Mouse (Mus musculus) cortical plate, adult 2 months (tissue): ENCODE data around the gene Gm11213.

ENCODE experiments used
- CTCF ChIP-seq: fragments of 200-500 bp; IDR thresholded peaks from 2 replicates; pipeline ENCODE4 v1.5.1; 2011; ENCODE audit warnings: mild to moderate bottlenecking, control low read depth, low read length; ENCODE audit not compliant: insufficient read depth; ENCODE audit errors: extremely low read depth
- POLR2A ChIP-seq: fragments of 200-500 bp; IDR thresholded peaks from 2 replicates; pipeline ENCODE4 v1.6.1; 2011; ENCODE audit warnings: mild to moderate bottlenecking, low read length, control low read depth; ENCODE audit not compliant: insufficient read depth; ENCODE audit errors: extremely low read depth

DNA sequence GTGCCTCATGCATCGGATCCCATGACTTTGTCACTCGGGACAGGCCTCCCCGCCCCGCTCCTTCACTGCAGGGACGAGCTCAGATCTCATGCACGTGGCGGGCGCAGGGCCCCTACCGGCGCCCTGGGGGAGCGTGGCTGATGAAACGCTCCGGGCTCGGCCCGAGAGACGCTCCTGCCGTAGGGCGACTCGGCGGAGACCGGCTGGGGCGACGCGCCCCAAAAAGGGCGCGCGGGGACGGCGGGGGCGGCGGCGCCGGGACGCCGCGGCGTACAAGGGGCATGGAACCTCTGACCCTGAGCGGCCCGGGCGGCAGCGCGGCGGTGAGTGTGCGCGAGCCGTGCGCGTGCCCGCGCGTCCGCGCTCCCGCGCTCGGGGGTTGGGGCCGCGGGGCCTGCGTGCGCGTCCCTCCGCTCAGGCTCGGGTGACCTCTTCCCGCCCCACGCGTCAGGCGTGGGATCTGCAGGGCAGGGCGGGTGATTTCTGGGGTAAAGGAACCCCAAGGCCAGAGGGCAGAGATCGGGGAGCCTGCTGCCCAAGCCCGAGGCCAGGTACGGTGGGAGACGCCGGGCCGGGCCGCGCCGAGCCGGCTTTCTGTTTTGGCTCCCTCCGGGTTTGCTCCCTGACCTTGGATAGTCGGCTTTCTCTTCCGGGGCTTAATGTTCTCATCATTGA is 46.5 kb downstream of the Gm11213 start, which contains the start of gene Tmem268:
- TF ChIP-seq CTCF (no peak), POLR2A (no peak)
